Mouse (Mus musculus): Measurements from ENCODE around the gene Klhl22.

Gene Klhl22

GRCm38 (mm10) chr16:17802456-17802838, 43.0 kb downstream of the Klhl22 start:
- DNase-seq (ENCODE audit: low spot score): no peak

GRCm38 (mm10) chr16:17802839-17803674, 43.6 kb downstream of the Klhl22 start:
- peak; percentile 42 for DNase-seq (ENCODE audit: low spot score)

DNA sequence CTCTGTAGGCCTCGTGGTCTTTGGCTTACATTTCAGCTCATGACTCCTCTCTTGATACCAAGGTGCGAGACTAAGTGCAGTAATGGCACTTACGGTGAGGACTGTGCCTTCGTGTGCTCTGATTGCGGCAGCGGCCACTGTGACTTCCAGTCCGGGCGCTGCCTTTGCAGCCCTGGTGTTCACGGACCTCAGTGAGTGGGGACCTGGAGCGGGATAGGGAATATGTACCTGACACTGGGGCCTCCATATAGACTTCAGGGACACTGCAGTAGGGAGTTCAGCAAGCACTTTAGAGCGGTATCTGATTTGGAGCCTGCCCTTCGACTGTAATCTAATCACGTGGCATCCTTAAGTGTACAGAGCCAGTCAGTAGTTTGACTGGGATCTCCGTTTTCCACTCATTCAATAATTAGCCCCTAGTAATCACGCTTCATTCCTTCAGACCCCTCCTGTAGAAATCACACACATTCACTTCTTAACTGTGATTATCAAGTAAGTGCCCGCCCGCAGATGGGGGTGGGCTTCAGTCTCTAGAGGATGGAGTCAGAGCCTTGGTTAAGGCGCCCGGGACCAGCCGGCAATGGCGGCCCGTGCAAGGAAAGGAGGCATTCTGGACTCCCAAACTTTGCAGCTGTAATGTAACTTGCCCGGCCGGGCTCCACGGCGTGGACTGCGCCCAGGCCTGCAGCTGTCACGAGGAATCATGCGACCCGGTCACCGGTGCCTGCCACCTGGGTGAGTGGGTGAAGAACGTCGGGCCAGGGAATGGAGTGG, 44.4 kb downstream of the Klhl22 start:
- no peak for DNase-seq (ENCODE audit: low spot score)

- peak; percentile 61 for DNase-seq (ENCODE audit: low spot score)
Measured at GRCm38 (mm10) chr16:17804449-17804912, 45.1 kb downstream of the Klhl22 start.

DNA sequence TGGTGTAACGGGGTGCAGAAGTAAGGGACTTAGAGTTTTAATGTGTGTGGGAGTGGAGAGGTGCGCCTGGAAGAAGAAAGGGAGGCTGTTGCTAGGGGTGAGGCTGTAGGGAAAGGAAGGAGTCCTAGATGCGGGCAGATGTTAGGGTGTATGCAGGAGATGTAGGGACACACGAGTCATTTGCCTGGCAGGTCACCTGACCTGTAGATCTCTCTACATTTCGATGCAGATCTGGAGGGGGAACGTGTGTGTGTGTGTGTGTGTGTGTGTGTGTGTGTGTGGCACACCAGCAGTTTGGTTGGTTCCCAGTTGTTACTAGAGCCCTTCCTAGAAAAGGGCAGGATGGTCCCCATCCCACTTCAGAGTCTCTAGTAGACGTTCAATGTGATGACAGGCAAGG, 45.6 kb downstream of the Klhl22 start:
- no peak for DNase-seq (ENCODE audit: low spot score)

DNA sequence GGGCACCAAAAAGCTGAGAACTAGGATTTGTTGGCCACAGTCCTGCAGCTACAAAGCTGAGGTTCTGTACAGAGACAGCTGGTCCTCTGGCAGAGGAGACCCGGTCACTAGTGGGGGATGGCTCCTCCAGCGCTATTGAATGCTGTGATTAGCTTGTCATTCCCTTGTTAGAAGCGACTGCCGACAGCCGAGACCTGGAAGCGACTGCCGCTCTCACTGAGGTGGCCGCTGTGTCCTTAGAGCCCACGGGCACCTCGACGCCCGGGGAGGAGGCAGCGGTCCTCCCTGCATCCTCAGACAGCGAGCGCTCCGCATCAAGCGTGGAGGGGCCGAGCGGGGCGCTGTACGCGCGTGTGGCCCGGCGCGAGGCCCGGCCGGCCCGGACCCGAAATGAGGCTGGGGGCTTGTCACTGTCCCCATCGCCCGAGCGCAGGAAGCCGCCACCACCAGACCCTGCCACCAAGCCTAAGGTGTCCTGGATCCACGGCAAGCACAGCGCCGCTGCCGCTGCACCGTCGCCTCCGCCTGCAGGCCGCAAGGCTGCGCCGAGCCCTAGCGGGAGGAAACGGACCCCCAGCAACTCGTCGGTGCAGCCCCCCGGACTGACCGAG, 47.3 kb downstream of the Klhl22 start:
- DNase-seq (ENCODE audit: low spot score): peak; percentile 55

- peak; percentile 92 for DNase-seq (ENCODE audit: low spot score)
Measured at GRCm38 (mm10) chr16:17807192-17808009, 48.0 kb downstream of the Klhl22 start.

- DNase-seq (ENCODE audit: low spot score): no peak
Measured at GRCm38 (mm10) chr16:17809125-17809524, 49.7 kb downstream of the Klhl22 start.

- no peak for DNase-seq (ENCODE audit: low spot score)
Measured at GRCm38 (mm10) chr16:17809711-17810110, 50.3 kb downstream of the Klhl22 start.

GRCm38 (mm10) chr16:17812120-17812519, 52.7 kb downstream of the Klhl22 start:
- peak; percentile 86 for DNase-seq (ENCODE audit: low spot score)

GRCm38 (mm10) chr16:17813173-17813572, 53.8 kb downstream of the Klhl22 start:
- DNase-seq (ENCODE audit: low spot score): no peak

- peak; percentile 85 for DNase-seq (ENCODE audit: low spot score)
Measured at GRCm38 (mm10) chr16:17815411-17816402, 56.3 kb downstream of the Klhl22 start.

- no peak for DNase-seq (ENCODE audit: low spot score)
Measured at GRCm38 (mm10) chr16:17816528-17816927, 57.1 kb downstream of the Klhl22 start.

DNA sequence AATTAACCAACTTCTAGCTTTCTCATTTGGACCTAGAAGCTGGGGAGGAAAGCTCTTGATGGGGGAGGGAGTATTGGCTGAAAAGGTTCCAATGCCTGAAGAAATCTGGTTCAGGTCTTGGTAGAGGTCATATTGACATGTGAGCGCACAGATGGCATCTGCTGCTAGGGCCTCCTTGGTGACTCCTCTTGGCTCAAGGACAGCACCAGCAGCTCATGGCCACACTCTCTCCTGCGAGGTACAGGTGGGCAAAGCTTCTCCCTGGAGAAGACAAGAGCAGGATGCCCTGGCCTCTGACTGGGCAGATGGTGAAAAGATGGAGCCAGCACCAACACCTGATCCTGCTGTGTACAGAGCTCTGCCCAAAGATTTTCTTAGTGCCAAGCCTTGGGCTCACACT, 67.1 kb downstream of the Klhl22 start:
- no peak for DNase-seq (ENCODE audit: low spot score)

GRCm38 (mm10) chr16:17828229-17828628, 68.8 kb downstream of the Klhl22 start:
- no peak for DNase-seq (ENCODE audit: low spot score)

DNA sequence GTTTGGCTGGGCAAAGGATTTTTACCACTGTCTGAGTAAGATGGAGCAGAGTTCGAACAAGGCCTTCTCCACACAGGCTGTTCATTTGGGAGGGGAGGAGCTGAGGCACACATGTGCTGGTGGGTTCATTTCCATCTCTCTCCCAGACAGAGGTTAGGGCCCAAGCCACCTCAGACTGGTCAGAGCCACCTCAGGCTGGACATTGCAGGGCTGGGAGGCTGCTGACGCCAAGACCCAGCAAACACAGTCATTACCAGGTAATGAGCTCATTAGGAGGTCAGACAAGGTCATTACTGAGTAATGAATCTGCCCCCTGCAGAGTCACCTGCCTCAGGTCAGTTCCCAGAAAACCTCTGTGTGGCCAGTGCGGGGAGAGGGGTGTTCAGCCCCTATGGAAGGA, 69.4 kb downstream of the Klhl22 start:
- DNase-seq (ENCODE audit: low spot score): no peak

- DNase-seq (ENCODE audit: low spot score): no peak
Measured at GRCm38 (mm10) chr16:17830385-17831178, 71.2 kb downstream of the Klhl22 start.

DNA sequence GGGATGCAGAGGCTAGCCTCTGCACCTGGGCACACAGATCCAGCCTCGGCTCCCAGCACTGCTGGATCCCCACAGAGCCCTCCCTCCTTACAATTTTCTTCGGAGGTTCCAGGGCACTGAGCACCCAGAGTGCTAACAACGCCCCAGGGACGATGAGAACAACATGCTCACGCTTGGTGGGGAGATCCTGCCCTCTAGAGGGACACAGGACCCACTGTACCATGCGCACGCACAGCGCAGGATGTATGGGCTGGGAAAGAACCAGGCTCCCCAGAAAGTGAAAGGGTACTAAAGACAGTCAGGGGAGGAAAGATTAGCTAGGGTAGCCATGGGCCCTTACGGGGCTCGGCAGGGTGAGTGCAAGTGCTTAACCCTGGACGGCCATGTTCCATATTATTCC, 72.4 kb downstream of the Klhl22 start:
- peak; percentile 20 for DNase-seq (ENCODE audit: low spot score)

GRCm38 (mm10) chr16:17832821-17833220, 73.4 kb downstream of the Klhl22 start, which contains the start of gene B830017H08Rik:
Gene B830017H08Rik, plus strand, starts transcription at chr16:17833121.
- no peak for DNase-seq (ENCODE audit: low spot score)

DNA sequence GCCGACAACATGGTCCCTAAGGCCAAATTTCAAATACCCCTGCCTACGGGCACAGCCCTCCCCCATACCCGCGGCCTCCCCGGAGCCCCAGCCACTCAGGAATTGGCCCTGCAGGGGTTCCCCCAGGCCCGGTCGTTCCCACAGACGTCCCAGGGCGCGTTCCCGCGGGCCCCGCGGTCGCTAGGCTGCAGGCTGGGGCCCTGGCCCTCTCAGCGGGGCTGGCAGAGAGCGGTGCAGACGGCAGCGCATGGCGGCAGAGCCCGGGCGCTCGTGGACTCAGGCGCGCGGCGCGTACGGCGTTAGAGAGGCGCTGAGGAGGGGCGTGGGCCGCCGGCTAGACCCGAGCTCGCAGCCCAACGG, 73.9 kb downstream of the Klhl22 start:
- peak; percentile 55 for DNase-seq (ENCODE audit: low spot score)
